Mouse (Mus musculus): ENCODE data around the gene Fam131a. TPM values are rescaled to one million over a fixed set of nuclear protein-coding genes. Genes with fewer than 3 reads are reported as not detected.

Gene Fam131a
- total RNA-seq, 4 experiments from 2014 or later = 271 to 291 (median 283) TPM

GRCm38 (mm10) chr16:20695622-20696323 is 2.7 kb downstream of the Fam131a start:
- peak; percentile 88 to 98 for DNase-seq (ENCODE audit: low spot score in 2 of 2)

- no peak for DNase-seq (ENCODE audit: low spot score in 2 of 2)
Measured at GRCm38 (mm10) chr16:20699266-20699665, 6.2 kb downstream of the Fam131a start.

- no peak for DNase-seq (ENCODE audit: low spot score in 2 of 2)
Measured at GRCm38 (mm10) chr16:20700036-20700435, 7.0 kb downstream of the Fam131a start.

GRCm38 (mm10) chr16:20701316-20701715 is 8.3 kb downstream of the Fam131a start:
- DNase-seq (ENCODE audit: low spot score in 2 of 2) = no peak

- no peak for DNase-seq (ENCODE audit: low spot score in 2 of 2)
Measured at GRCm38 (mm10) chr16:20701729-20702521, 8.9 kb downstream of the Fam131a start.

- DNase-seq (ENCODE audit: low spot score in 2 of 2) = no peak
Measured at GRCm38 (mm10) chr16:20702522-20702893, 9.5 kb downstream of the Fam131a start.

GRCm38 (mm10) chr16:20703071-20703470 is 10.0 kb downstream of the Fam131a start:
- DNase-seq (ENCODE audit: low spot score in 2 of 2) = no peak

GRCm38 (mm10) chr16:20703699-20704400 is 10.8 kb downstream of the Fam131a start:
- DNase-seq (ENCODE audit: low spot score in 2 of 2) = no peak

- DNase-seq (ENCODE audit: low spot score in 2 of 2) = no peak
Measured at GRCm38 (mm10) chr16:20705786-20706185, 12.7 kb downstream of the Fam131a start.

GRCm38 (mm10) chr16:20706407-20707055 is 13.5 kb downstream of the Fam131a start:
- no peak for DNase-seq (ENCODE audit: low spot score in 2 of 2)

- no peak for DNase-seq (ENCODE audit: low spot score in 2 of 2)
Measured at GRCm38 (mm10) chr16:20708220-20708938, 15.3 kb downstream of the Fam131a start.

GRCm38 (mm10) chr16:20708939-20709734 is 16.1 kb downstream of the Fam131a start:
- DNase-seq (ENCODE audit: low spot score in 2 of 2) = no peak

- no peak for DNase-seq (ENCODE audit: low spot score in 2 of 2)
Measured at GRCm38 (mm10) chr16:20710370-20710769, 17.3 kb downstream of the Fam131a start.

- DNase-seq (ENCODE audit: low spot score in 2 of 2) = no peak
Measured at GRCm38 (mm10) chr16:20710810-20711209, 17.8 kb downstream of the Fam131a start.

GRCm38 (mm10) chr16:20712190-20712589 is 19.1 kb downstream of the Fam131a start:
- no peak for DNase-seq (ENCODE audit: low spot score in 2 of 2)

- DNase-seq (ENCODE audit: low spot score in 2 of 2) = no peak
Measured at GRCm38 (mm10) chr16:20712889-20713288, 19.8 kb downstream of the Fam131a start.

- DNase-seq (ENCODE audit: low spot score in 2 of 2) = no peak
Measured at GRCm38 (mm10) chr16:20714307-20715080, 21.5 kb downstream of the Fam131a start.

GRCm38 (mm10) chr16:20715161-20715560 is 22.1 kb downstream of the Fam131a start:
- no peak for DNase-seq (ENCODE audit: low spot score in 2 of 2)

GRCm38 (mm10) chr16:20715566-20715965 is 22.5 kb downstream of the Fam131a start:
- DNase-seq (ENCODE audit: low spot score in 2 of 2) = no peak

Data from left cerebral cortex, adult 8-10 months (tissue).